Mouse (Mus musculus) CH12.LX (cell line): Measurements from ENCODE around the gene 1700037H04Rik.

Experiments used
- CTCF ChIP-seq, 2 experiments: IDR thresholded peaks in 1 of 2; conservative IDR thresholded peaks in 1 of 2; 2 replicates each; pipeline ENCODE4 v1.5.1; 2011 to 2012; ENCODE audit warnings: low read depth in 2 of 2, low read length in 2 of 2, improper control_type of control experiment in 1 of 2, inconsistent platforms in 1 of 2, mild to moderate bottlenecking in 1 of 2, moderate library complexity in 1 of 2
- ETS1 ChIP-seq: conservative IDR thresholded peaks from 2 replicates; pipeline ENCODE4 v1.6.1; 2012; ENCODE audit warnings: low read depth, mild to moderate bottlenecking, inconsistent platforms, low read length, improper control_type of control experiment, moderate library complexity
- HCFC1 ChIP-seq: IDR thresholded peaks from 2 replicates; pipeline ENCODE4 v1.6.1; 2012; ENCODE audit warnings: low read depth, mild to moderate bottlenecking, inconsistent platforms, low read length, improper control_type of control experiment
- MEF2A ChIP-seq: IDR thresholded peaks from 2 replicates; pipeline ENCODE4 v1.6.1; 2014; ENCODE audit warnings: low read depth, mild to moderate bottlenecking, inconsistent platforms, low read length, improper control_type of control experiment, borderline replicate concordance
- POLR2A ChIP-seq: IDR thresholded peaks from 2 replicates; pipeline ENCODE4 v1.6.1; 2011; ENCODE audit warnings: low read depth, mild to moderate bottlenecking, improper control_type of control experiment, low read length
- POLR2AphosphoS2 ChIP-seq: IDR thresholded peaks from 2 replicates; pipeline ENCODE4 v1.6.1; 2011; ENCODE audit warnings: low read depth, low read length, improper control_type of control experiment
- RAD21 ChIP-seq: IDR thresholded peaks from 2 replicates; pipeline ENCODE4 v1.6.1; 2011; ENCODE audit warnings: low read depth, mild to moderate bottlenecking, low read length, improper control_type of control experiment, moderate library complexity
- TBP ChIP-seq: conservative IDR thresholded peaks from 2 replicates; pipeline ENCODE4 v1.6.1; 2011; ENCODE audit warnings: low read depth, low read length, improper control_type of control experiment
- USF1 ChIP-seq: IDR thresholded peaks from 2 replicates; pipeline ENCODE4 v1.6.1; 2014; ENCODE audit warnings: low read depth, mild to moderate bottlenecking, inconsistent platforms, low read length, improper control_type of control experiment
- USF2 ChIP-seq: conservative IDR thresholded peaks from 2 replicates; pipeline ENCODE4 v1.6.1; 2011; ENCODE audit warnings: low read depth, low read length, improper control_type of control experiment
- ZC3H11A ChIP-seq: IDR thresholded peaks from 2 replicates; pipeline ENCODE4 v1.6.1; 2012; ENCODE audit warnings: low read depth, mild to moderate bottlenecking, inconsistent platforms, low read length, improper control_type of control experiment
- ZKSCAN1 ChIP-seq: IDR thresholded peaks from 2 replicates; pipeline ENCODE4 v1.6.1; 2012; ENCODE audit warnings: low read depth, inconsistent platforms, low read length, improper control_type of control experiment, borderline replicate concordance

GRCm38 (mm10) chr2:131171401-131172104, 11.7 kb upstream of the 1700037H04Rik start:
- TF ChIP-seq MEF2A (no peak), CTCF (conservative IDR thresholded peaks at IDR 0.05 in 1 of 2, IDR thresholded peaks at IDR 0.05 in 1 of 2; ENCODE audit: low read depth in 2 of 2, low read length in 2 of 2) (no peak), USF1 (no peak), HCFC1 (no peak), POLR2AphosphoS2 (no peak), TBP (no peak), ZKSCAN1 (no peak), POLR2A (no peak), USF2 (no peak), RAD21 (no peak), ZC3H11A (no peak), ETS1 (no peak)
